Mouse (Mus musculus) lung, embryonic 15.5 days (tissue): ENCODE results near the gene Agbl4. TPM values are rescaled to one million over a fixed set of nuclear protein-coding genes. Genes with fewer than 3 reads are reported as not detected.

ENCODE experiments used
- ATAC-seq: fragments of 200-750 bp; cut with Nextera tagmentation; 2 replicates; pipeline ENCODE4 v1.8.0; 2017; ENCODE audit warnings: moderate number of reproducible peaks, borderline replicate concordance; ENCODE audit not compliant: low FRiP score, low TSS enrichment; ENCODE audit errors: extremely low read depth
- H3K27ac ChIP-seq: fragments of 300-500 bp; sonication (generic); 2 replicates; pipeline ENCODE4 v1.5.1; 2015; ENCODE audit warnings: moderate library complexity, mild to moderate bottlenecking, inconsistent platforms
- H3K27me3 ChIP-seq: fragments of 300-500 bp; sonication (generic); 2 replicates; pipeline ENCODE4 v1.6.1; 2015; ENCODE audit warnings: inconsistent platforms
- H3K36me3 ChIP-seq: fragments of 300-500 bp; sonication (generic); 2 replicates; pipeline ENCODE4 v1.6.1; 2015; ENCODE audit warnings: inconsistent platforms
- H3K4me1 ChIP-seq: fragments of 300-500 bp; sonication (generic); 2 replicates; pipeline ENCODE4 v1.6.1; 2015; ENCODE audit warnings: inconsistent platforms
- H3K4me2 ChIP-seq: fragments of 300-500 bp; sonication (generic); 2 replicates; pipeline ENCODE4 v1.6.1; 2015; ENCODE audit warnings: inconsistent platforms, mild to moderate bottlenecking, moderate library complexity
- H3K4me3 ChIP-seq: fragments of 300-500 bp; sonication (generic); 2 replicates; pipeline ENCODE4 v1.5.1; 2015; ENCODE audit warnings: mild to moderate bottlenecking, inconsistent platforms
- H3K9ac ChIP-seq: fragments of 300-500 bp; sonication (generic); 2 replicates; pipeline ENCODE4 v1.6.1; 2015; ENCODE audit warnings: inconsistent platforms
- H3K9me3 ChIP-seq: fragments of 300-500 bp; sonication (generic); 2 replicates; pipeline ENCODE4 v1.6.1; 2016; ENCODE audit warnings: inconsistent platforms
- WGBS: fragments of 180-500 bp; shearing (Covaris S2); methylation state at CpG from one replicate; pipeline ENCODE4 v1.1.7; 2015; 5-methylcytosine and 5-hydroxymethylcytosine counted together
- polyA plus RNA-seq: library from polyadenylated mRNA; unstranded; fragments of >200 nt; fragmentation: Nextera tagmentation; extraction: Ambion mirVana; gene quantifications from 2 replicates; pipeline ENCODE4 v1.2.1, GENCODE M21; 2015

The Agbl4 gene
- 0.35 and 0.50 TPM in 2 replicates for polyA plus RNA-seq

- Histone ChIP-seq H3K36me3 (no peaks in the 10 kb centered on the region), H3K4me3 (peak within 1 kb of the TSS; percentile 53), H3K9me3 (no peaks in the 10 kb centered on the region), H3K27ac (no peak within 1 kb of the TSS), H3K4me2 (peak within 1 kb of the TSS; percentile 83), H3K4me1 (0 out of 2 replicates have a peak, but pooled peaks cover 4% of the 10 kb centered on the region), H3K9ac (peak within 1 kb of the TSS; percentile 37), H3K27me3 (no peaks in the 10 kb centered on the region)
- ATAC-seq = peak; percentile 99
- under 1% methylated on average over 27 of the region's 27 CpGs for WGBS
Observed at GRCm38 (mm10) chr4:110397618-110398045, at the start of gene Agbl4. Gene Agbl4, plus strand, starts transcription at chr4:110397661.

- Histone ChIP-seq H3K4me3 (peak overlapping the region; percentile 55), H3K9me3 (no peaks in the 10 kb centered on the region), H3K27ac (no peak overlapping the region), H3K4me1 (no peaks in the 10 kb centered on the region), H3K4me2 (peak overlapping the region; percentile 90), H3K36me3 (no peaks in the 10 kb centered on the region), H3K27me3 (no peaks in the 10 kb centered on the region), H3K9ac (peak overlapping the region; percentile 46; the same call in 1 of the 2 replicates)
- 10% methylated on average over 6 of the region's 6 CpGs for WGBS
- ATAC-seq = no peak
Observed at GRCm38 (mm10) chr4:110350856-110351177, 46.6 kb upstream of the Agbl4 start.

- Histone ChIP-seq H3K4me2 (peak within 1 kb of the TSS; percentile 90), H3K36me3 (no peaks in the 10 kb centered on the region), H3K9ac (peak within 1 kb of the TSS; percentile 46), H3K27ac (0 out of 2 replicates have a peak within 1 kb of the TSS, but pooled peaks have one; percentile 11), H3K9me3 (no peaks in the 10 kb centered on the region), H3K4me3 (peak within 1 kb of the TSS; percentile 55), H3K4me1 (no peaks in the 10 kb centered on the region), H3K27me3 (no peaks in the 10 kb centered on the region)
- under 1% methylated on average over 66 of the region's 75 CpGs for WGBS
- peak; percentile 94 for ATAC-seq
Observed at GRCm38 (mm10) chr4:110351178-110352000, 46.1 kb upstream of the Agbl4 start, which contains the start of gene Elavl4. Gene Elavl4, minus strand, starts transcription at chr4:110351909.

GRCm38 (mm10) chr4:110352001-110352369, 45.5 kb upstream of the Agbl4 start:
- no peak for ATAC-seq
- Histone ChIP-seq H3K27me3 (no peaks in the 10 kb centered on the region), H3K27ac (no peak overlapping the region)

GRCm38 (mm10) chr4:110360568-110360967, 36.9 kb upstream of the Agbl4 start:
- Histone ChIP-seq H3K9ac (no peak overlapping the region), H3K4me3 (no peak overlapping the region), H3K27me3 (no peaks in the 10 kb centered on the region), H3K27ac (no peak overlapping the region), H3K9me3 (no peaks in the 10 kb centered on the region), H3K4me2 (no peak overlapping the region), H3K4me1 (no peaks in the 10 kb centered on the region), H3K36me3 (no peaks in the 10 kb centered on the region)
- 66% methylated on average over 2 of the region's 2 CpGs for WGBS
- no peak for ATAC-seq

More at GRCm38 (mm10) chr4:110352001-110352369, 45.5 kb upstream of the Agbl4 start:
- Histone ChIP-seq H3K4me3 (peak overlapping the region; percentile 55), H3K4me1 (no peaks in the 10 kb centered on the region), H3K9me3 (no peaks in the 10 kb centered on the region), H3K4me2 (peak overlapping the region; percentile 90), H3K36me3 (no peaks in the 10 kb centered on the region), H3K9ac (0 out of 2 replicates have a peak overlapping the region, but pooled peaks have one; percentile 46)
- 6% methylated on average over 5 of the region's 5 CpGs for WGBS

- Histone ChIP-seq H3K9ac (no peak overlapping the region), H3K9me3 (no peaks in the 10 kb centered on the region), H3K27ac (no peak overlapping the region), H3K4me3 (no peak overlapping the region), H3K36me3 (no peaks in the 10 kb centered on the region), H3K4me1 (0 out of 2 replicates have a peak, but pooled peaks cover 4% of the 10 kb centered on the region), H3K4me2 (no peak overlapping the region), H3K27me3 (no peaks in the 10 kb centered on the region)
- 81% methylated on average over 5 of the region's 5 CpGs for WGBS
- ATAC-seq = no peak
Observed at GRCm38 (mm10) chr4:110396221-110396620, 1.2 kb upstream of the Agbl4 start.

GRCm38 (mm10) chr4:110420306-110420705, 22.8 kb downstream of the Agbl4 start:
- Histone ChIP-seq H3K27me3 (no peaks in the 10 kb centered on the region), H3K36me3 (no peaks in the 10 kb centered on the region), H3K9me3 (no peaks in the 10 kb centered on the region), H3K4me2 (no peak overlapping the region), H3K4me1 (no peaks in the 10 kb centered on the region), H3K9ac (no peak overlapping the region), H3K27ac (no peak overlapping the region), H3K4me3 (no peak overlapping the region)
- 48% methylated on average over 2 of the region's 2 CpGs for WGBS
- ATAC-seq = no peak

GRCm38 (mm10) chr4:110427653-110428052, 30.2 kb downstream of the Agbl4 start:
- Histone ChIP-seq H3K27me3 (no peaks in the 10 kb centered on the region), H3K9ac (no peak overlapping the region), H3K4me2 (no peak overlapping the region), H3K36me3 (no peaks in the 10 kb centered on the region), H3K4me1 (no peaks in the 10 kb centered on the region), H3K9me3 (no peaks in the 10 kb centered on the region), H3K27ac (no peak overlapping the region), H3K4me3 (no peak overlapping the region)
- no peak for ATAC-seq

GRCm38 (mm10) chr4:110494371-110494770, 96.9 kb downstream of the Agbl4 start:
- Histone ChIP-seq H3K27ac (no peak overlapping the region), H3K9me3 (no peaks in the 10 kb centered on the region), H3K9ac (no peak overlapping the region), H3K4me1 (no peaks in the 10 kb centered on the region), H3K36me3 (no peaks in the 10 kb centered on the region), H3K27me3 (no peaks in the 10 kb centered on the region), H3K4me2 (no peak overlapping the region), H3K4me3 (no peak overlapping the region)
- ATAC-seq = no peak
- WGBS = 45% methylated on average over 1 of the region's 1 CpGs

- no peaks in the 10 kb centered on the region for H3K36me3 ChIP-seq
- no peak overlapping the region for H3K9ac ChIP-seq
- H3K27ac ChIP-seq = no peak overlapping the region
- 75% methylated on average over 4 of the region's 4 CpGs for WGBS
- no peak overlapping the region for H3K4me2 ChIP-seq
- H3K9me3 ChIP-seq = no peaks in the 10 kb centered on the region
- no peak for ATAC-seq
- H3K4me3 ChIP-seq = no peak overlapping the region
- no peaks in the 10 kb centered on the region for H3K4me1 ChIP-seq
- no peaks in the 10 kb centered on the region for H3K27me3 ChIP-seq
Observed at GRCm38 (mm10) chr4:110529804-110530203, 132.3 kb downstream of the Agbl4 start.

- no peak for ATAC-seq
- Histone ChIP-seq H3K4me3 (no peak overlapping the region), H3K4me1 (no peaks in the 10 kb centered on the region), H3K27ac (no peak overlapping the region), H3K4me2 (no peak overlapping the region), H3K36me3 (no peaks in the 10 kb centered on the region), H3K9ac (no peak overlapping the region), H3K27me3 (no peaks in the 10 kb centered on the region), H3K9me3 (no peaks in the 10 kb centered on the region)
- WGBS = 55% methylated on average over 3 of the region's 3 CpGs
Observed at GRCm38 (mm10) chr4:110549223-110549622, 151.8 kb downstream of the Agbl4 start.

GRCm38 (mm10) chr4:110597726-110598283, 200.3 kb downstream of the Agbl4 start:
- no peak for ATAC-seq
- WGBS = 63% methylated on average over 4 of the region's 4 CpGs

More at GRCm38 (mm10) chr4:110597726-110598283, 200.3 kb downstream of the Agbl4 start:
- Histone ChIP-seq H3K4me3 (no peak overlapping the region), H3K27ac (no peak overlapping the region), H3K9ac (no peak overlapping the region), H3K9me3 (no peaks in the 10 kb centered on the region), H3K27me3 (no peaks in the 10 kb centered on the region), H3K4me2 (no peak overlapping the region), H3K4me1 (no peaks in the 10 kb centered on the region), H3K36me3 (no peaks in the 10 kb centered on the region)
